Mouse (Mus musculus) testis, adult 2 months (tissue): Measurements from ENCODE around the gene Cys1.

ENCODE experiments used
- CTCF ChIP-seq: fragments of 200-500 bp; IDR thresholded peaks from 2 replicates; pipeline ENCODE4 v1.5.1; 2012; ENCODE audit warnings: low read depth, mild to moderate bottlenecking, inconsistent platforms, low read length, moderate library complexity; ENCODE audit not compliant: control insufficient read depth, insufficient read depth, insufficient replicate concordance
- POLR2A ChIP-seq: fragments of 200-500 bp; IDR thresholded peaks from 2 replicates; pipeline ENCODE4 v1.6.1; 2012; ENCODE audit warnings: low read depth, mild to moderate bottlenecking, inconsistent platforms, low read length, moderate library complexity; ENCODE audit not compliant: control insufficient read depth

DNA sequence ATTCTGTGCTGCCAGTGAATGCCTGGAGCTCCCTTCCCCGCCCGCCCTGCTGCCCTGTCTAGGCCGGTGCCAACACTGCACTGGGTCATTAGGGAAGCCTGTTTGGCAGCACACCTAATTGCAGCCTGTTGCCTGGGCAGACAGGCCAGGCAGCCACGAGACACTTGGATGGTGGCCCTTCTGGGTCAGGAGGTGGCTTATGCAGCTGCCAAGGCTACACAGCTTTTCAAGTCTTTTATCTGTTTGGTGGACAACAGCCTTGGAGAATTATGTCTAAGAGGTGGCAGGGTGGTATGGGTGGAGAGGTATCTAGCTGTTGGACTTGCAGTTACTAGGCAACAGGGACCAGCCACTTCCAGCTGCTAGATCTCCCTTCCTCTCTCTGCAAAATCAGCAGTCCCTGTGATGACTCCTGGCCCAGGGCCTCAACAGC, 39.2 kb downstream of the Cys1 start:
- TF ChIP-seq CTCF (no peak), POLR2A (no peak)
